Mouse (Mus musculus): ENCODE measurements at regions not wholly inside any gene's neighbourhood (a gene's known extent, or its start where the extent isn't known, plus 50 kb on each side); places are given as distances from the start of the nearest gene placed in this dataset.

GRCm38 (mm10) chr3:142976519-142977394 is 95.0 kb upstream of the Pkn2 start:
- no peak for TF ChIP-seq CTCF (conservative IDR thresholded peaks at IDR 0.05)
- no peak for DNase-seq (ENCODE audit: low spot score in 2 of 2)
- Histone ChIP-seq H3K27ac (no peak overlapping the region), H3K4me3 (no peak overlapping the region)

- Histone ChIP-seq H3K4me3 (no peak overlapping the region), H3K27ac (no peak overlapping the region)
- DNase-seq (ENCODE audit: low spot score in 2 of 2), result no peak
- no peak for TF ChIP-seq CTCF (conservative IDR thresholded peaks at IDR 0.05)
These were observed 93.8 kb upstream of the Pkn2 start for GRCm38 (mm10) chr3:142975606-142976005.

GRCm38 (mm10) chr3:142969501-142969900 is 87.7 kb upstream of the Pkn2 start:
- Histone ChIP-seq H3K4me3 (no peak overlapping the region), H3K27ac (no peak overlapping the region)
- DNase-seq (ENCODE audit: low spot score in 2 of 2), result no peak
- no peak for TF ChIP-seq CTCF (conservative IDR thresholded peaks at IDR 0.05)

- TF ChIP-seq CTCF (conservative IDR thresholded peaks at IDR 0.05), result no peak
- Histone ChIP-seq H3K4me3 (no peak overlapping the region), H3K27ac (no peak overlapping the region)
- no peak for DNase-seq (ENCODE audit: low spot score in 2 of 2)
These were observed 83.8 kb upstream of the Pkn2 start for GRCm38 (mm10) chr3:142965604-142966003.

GRCm38 (mm10) chr3:142963818-142964372 is 82.1 kb upstream of the Pkn2 start:
- H3K4me3 ChIP-seq, result no peak overlapping the region
- TF ChIP-seq CTCF (conservative IDR thresholded peaks at IDR 0.05), result no peak
- no peak for DNase-seq (ENCODE audit: low spot score in 2 of 2)

GRCm38 (mm10) chr3:142957768-142958167 is 76.0 kb upstream of the Pkn2 start:
- no peak for DNase-seq (ENCODE audit: low spot score in 2 of 2)
- no peak for TF ChIP-seq CTCF (conservative IDR thresholded peaks at IDR 0.05)
- H3K4me3 ChIP-seq, result no peak overlapping the region
- no peak overlapping the region for H3K27ac ChIP-seq

More at GRCm38 (mm10) chr3:142963818-142964372, 82.1 kb upstream of the Pkn2 start:
- H3K27ac ChIP-seq, result no peak overlapping the region

GRCm38 (mm10) chr3:142948771-142949170 is 67.0 kb upstream of the Pkn2 start:
- TF ChIP-seq CTCF (conservative IDR thresholded peaks at IDR 0.05), result peak; percentile 96
- Histone ChIP-seq H3K27ac (no peak overlapping the region), H3K4me3 (no peak overlapping the region)
- peak; percentile 26 to 67 for DNase-seq (ENCODE audit: low spot score in 2 of 2)

GRCm38 (mm10) chr3:142941319-142942024 is 59.7 kb upstream of the Pkn2 start:
- Histone ChIP-seq H3K4me3 (no peak overlapping the region), H3K27ac (no peak overlapping the region)
- DNase-seq (ENCODE audit: low spot score in 2 of 2), result no peak
- TF ChIP-seq CTCF (conservative IDR thresholded peaks at IDR 0.05), result no peak

- DNase-seq (ENCODE audit: low spot score in 2 of 2), result no peak
- no peak for TF ChIP-seq CTCF (conservative IDR thresholded peaks at IDR 0.05)
- H3K4me3 ChIP-seq, result no peak overlapping the region
- no peak overlapping the region for H3K27ac ChIP-seq
These were observed 59.1 kb upstream of the Pkn2 start for GRCm38 (mm10) chr3:142940874-142941273.

- no peak for TF ChIP-seq CTCF (conservative IDR thresholded peaks at IDR 0.05)
- no peak overlapping the region for H3K4me3 ChIP-seq
- H3K27ac ChIP-seq, result no peak overlapping the region
- DNase-seq (ENCODE audit: low spot score in 2 of 2), result no peak
These were observed 58.0 kb upstream of the Pkn2 start for GRCm38 (mm10) chr3:142939773-142940172.

- H3K27ac ChIP-seq, result no peak overlapping the region
- DNase-seq (ENCODE audit: low spot score in 2 of 2), result no peak
- no peak for TF ChIP-seq CTCF (conservative IDR thresholded peaks at IDR 0.05)
These were observed 54.1 kb upstream of the Pkn2 start for GRCm38 (mm10) chr3:142935949-142936348.

GRCm38 (mm10) chr3:142934326-142934725 is 52.5 kb upstream of the Pkn2 start:
- TF ChIP-seq CTCF (conservative IDR thresholded peaks at IDR 0.05), result no peak
- no peak for DNase-seq (ENCODE audit: low spot score in 2 of 2)
- Histone ChIP-seq H3K4me3 (no peak overlapping the region), H3K27ac (no peak overlapping the region)

More at GRCm38 (mm10) chr3:142935949-142936348, 54.1 kb upstream of the Pkn2 start:
- no peak overlapping the region for H3K4me3 ChIP-seq

- Histone ChIP-seq H3K4me3 (no peak overlapping the region), H3K27ac (no peak overlapping the region)
- no peak for DNase-seq (ENCODE audit: low spot score in 2 of 2)
- TF ChIP-seq CTCF (conservative IDR thresholded peaks at IDR 0.05), result no peak
These were observed 52.0 kb upstream of the Pkn2 start for GRCm38 (mm10) chr3:142933684-142934259.
